Mouse (Mus musculus): ENCODE results near the gene Ankrd12.

DNA sequence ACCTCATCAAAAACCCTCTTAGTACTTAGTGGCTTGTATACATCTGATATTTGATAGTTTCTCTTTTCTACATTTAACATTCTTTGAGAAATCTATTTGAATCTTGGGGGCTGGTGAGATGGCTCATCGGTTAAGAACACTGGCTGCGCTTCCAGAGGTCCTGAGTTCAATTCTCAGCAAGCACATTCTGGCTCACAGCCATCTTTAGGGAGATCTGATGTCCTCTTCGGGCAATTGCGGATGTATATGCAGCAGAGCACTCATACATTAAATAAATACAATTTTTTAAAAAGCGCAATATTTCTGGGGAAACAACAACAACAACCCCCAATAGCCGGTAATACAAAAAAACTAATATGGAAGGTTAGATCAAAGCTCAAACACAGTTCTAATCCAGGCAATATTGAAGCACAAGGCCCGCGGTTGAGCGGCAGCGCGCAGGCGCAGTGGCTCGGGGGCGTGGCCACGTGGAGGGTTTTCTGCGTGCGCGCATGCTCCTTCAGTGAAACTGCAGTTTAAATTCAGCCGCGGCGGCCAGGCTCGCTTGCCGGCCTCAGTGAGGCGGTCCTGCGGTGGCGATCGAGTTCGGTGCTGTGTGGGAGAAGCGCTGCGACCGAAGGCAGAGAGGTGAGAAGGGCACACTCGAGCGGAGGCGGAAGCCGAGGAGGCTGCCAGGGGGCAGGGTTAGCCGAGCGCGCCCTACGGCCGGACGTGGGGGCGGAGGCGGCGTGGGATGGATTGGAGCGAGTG is 46.4 kb upstream of the Ankrd12 start, which contains the start of gene Ddx11:
- TF ChIP-seq CTCF (conservative IDR thresholded peaks at IDR 0.05; ENCODE audit: low read length) = no peak
- TF ChIP-seq NANOG (IDR thresholded peaks at IDR 0.05; ENCODE audit: borderline replicate concordance, low read length) = no peak
- TF ChIP-seq POU5F1 (IDR thresholded peaks at IDR 0.05; ENCODE audit: borderline replicate concordance, low read length) = no peak

Measured in E14TG2a.4 (cell line).